Mouse (Mus musculus): ENCODE data around the gene Fhl1.

Gene Fhl1

GRCm38 (mm10) chrX:56731306-56732201 lies at the start of gene Fhl1:
Gene Fhl1 (plus strand): TSS chrX:56731787.
- peak; percentile 83 for DNase-seq

DNA sequence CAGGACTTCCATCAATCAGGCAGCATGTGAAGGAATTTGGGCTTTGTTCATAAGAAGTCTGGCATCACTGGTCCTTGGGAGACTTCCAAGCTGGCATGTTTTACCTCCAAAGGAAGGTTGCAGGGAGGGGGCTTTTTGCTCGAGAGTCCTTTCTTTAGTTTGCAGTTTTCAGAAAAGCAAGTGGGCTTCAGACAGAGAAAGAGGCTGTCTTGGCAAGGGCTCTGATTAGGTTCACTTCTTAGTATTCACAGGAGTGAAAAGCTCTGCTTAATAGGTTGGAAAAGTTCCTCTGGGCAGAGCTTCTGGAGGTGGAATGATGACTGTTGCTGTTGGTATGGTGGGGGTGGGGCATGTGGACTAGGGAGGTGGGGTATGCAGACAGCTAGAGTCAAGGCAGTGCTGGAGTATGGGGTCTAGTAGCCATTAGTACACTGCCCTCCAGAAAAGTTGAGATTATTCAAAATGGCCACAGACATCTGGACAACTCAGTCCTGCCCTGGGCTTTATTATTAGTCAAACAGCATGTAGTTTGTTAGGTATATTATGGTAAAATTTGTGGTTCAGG lies 49.3 kb upstream of the Fhl1 start:
- DNase-seq: no peak

DNA sequence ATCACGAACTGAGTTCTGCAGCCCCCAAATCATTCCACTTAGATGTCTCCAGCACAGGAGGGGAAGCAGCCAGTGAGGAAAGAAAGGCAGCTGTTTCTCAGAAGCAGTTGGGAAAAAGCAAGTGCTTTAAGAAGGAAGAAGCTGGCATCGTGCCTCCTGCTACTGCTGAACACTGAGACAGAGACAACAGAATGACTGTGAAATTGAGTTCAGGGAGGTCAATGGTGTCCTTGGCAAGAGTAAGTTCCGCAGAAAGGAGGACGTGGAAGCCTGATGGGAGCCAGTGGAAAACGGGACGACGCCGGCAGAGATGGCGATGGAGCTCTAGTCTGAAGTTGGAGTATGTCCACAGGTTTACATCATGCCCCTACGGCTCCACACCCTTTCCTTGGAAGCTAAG lies 48.1 kb upstream of the Fhl1 start:
- peak; percentile 65 for DNase-seq

DNA sequence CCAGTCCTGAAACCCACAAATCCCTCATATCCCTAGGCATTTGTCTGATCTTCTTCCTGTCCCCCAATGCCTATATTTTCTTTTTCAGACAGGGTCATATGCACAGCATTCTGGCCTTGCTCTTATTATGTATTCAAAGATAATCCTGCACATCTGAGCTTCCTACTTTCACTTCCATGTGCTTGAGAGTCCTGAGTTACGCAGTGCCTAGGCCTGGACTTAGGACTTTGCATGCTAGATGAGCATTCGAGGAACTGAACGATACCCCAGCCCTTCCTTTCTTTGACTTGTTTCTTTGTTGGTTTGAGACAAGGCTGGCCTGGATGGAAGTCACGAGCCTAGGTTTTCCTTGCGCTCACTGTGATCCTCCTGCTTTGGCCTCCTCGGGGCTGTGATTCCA lies 39.0 kb upstream of the Fhl1 start:
- no peak for DNase-seq

DNA sequence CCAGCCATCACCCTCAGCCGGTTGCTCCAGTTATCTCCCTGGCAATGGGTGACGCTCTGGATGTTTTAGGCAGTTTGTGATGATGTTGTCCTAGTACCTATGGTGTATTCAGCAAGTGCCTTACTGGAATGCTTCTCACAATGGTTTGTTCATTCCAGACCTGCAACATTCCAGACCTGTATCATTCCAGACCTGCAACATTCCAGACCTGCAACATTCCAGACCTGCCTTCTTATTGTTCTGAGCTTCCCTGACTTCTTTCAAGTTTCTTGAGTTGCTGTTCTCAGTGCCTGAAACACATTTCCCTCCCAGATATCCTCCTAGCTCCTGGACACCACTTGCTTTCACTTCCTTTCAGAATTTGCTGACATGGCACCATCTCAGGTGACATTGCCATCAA lies 37.0 kb upstream of the Fhl1 start:
- DNase-seq: no peak

DNA sequence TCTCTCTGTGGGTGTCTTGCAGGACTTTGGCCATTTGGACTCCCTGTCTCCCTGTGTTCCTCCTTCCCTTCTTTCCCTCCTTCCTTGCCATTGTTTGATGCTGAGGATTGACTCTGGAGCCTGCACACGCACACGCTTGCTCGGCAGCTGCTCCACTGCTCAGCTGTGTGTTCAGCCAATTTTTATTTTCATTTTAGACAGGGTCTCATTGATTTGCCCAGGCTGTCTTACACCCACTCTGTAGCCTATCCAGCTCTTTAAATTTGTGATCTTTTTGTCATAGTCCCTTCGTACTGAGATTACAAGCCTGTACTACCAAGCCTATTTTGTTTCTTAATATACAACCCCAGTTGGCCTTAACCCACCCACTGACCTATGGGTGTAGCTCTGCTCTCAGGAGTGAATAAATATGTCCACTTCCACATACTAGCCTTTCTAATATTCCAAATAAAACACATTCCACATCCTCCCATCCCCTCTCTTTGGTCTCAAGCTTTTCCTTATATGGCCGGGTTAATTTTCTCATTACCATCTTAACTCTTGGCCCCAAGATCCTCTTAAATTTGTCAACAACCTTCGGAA lies 34.3 kb upstream of the Fhl1 start:
- peak; percentile 35 for DNase-seq

DNA sequence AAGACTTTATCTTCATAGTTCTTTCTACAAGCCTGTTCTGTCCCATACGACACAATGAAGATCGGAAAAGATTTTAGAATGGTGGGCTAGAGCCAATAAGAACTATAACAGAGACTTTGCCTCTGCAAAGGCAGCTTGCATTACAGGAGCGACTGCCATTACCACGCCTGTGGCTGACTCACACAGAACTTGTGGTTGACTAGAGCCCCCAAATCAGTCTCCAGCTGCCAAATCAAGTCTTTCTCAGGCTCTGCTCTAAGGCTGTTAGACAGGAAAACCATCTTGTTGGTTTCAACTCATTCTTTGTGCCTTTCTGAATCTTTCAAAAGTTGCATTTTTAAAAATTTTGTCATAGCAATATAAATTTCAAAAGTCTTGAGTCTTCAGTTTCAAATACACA lies 33.7 kb upstream of the Fhl1 start:
- DNase-seq: peak; percentile 9

GRCm38 (mm10) chrX:56701261-56701660 lies 30.3 kb upstream of the Fhl1 start:
- DNase-seq: no peak

DNA sequence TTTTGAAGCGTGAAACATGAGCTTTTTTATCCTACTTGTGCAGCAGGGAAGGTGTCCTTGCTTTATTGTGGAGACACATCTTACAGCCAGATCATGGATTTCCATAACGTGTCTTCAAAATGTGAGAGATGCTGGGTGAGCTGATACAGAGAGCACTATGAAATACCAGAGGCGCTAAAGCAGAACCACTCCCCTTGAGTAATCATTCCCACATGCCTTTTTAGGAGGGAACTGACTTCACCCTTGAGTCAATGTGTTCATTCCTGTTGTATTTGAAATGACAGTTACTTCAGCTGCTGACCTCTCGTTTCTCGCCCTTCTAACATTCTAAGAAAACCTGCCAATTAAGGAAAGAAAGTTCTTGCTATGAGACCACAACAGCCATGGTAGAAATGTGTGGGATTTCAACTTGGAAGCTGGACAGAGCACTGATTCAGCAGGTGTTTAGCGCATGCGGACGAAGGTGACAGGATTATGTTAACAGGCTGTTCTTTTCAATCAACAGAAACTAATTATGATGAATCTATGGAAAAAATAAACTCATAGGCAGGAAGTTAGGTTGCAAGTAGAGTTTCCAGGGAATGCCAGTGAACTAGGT lies 27.5 kb upstream of the Fhl1 start:
- peak; percentile 2 for DNase-seq

- DNase-seq: peak; percentile 3
These were observed 22.8 kb upstream of the Fhl1 start for GRCm38 (mm10) chrX:56708592-56709370.

DNA sequence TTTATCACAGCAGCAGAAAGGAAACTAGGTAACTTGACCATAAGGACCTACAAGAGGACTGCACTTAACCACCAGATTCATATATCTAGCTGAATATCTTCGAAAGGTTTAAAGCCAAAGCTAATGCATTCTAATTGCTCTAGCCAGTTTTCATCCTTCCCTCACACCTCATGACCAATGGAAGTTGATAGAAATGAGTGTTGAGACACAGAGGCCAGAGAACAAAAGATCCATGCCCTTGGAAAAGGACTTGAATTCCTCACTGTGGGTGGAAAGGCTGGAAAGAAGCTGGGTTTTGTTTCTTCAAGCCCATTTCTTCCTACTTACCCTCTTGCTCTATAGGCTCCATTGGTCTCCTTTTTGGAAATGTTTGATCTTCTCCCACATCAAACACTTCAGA lies 21.1 kb upstream of the Fhl1 start:
- peak; percentile 4 for DNase-seq

DNA sequence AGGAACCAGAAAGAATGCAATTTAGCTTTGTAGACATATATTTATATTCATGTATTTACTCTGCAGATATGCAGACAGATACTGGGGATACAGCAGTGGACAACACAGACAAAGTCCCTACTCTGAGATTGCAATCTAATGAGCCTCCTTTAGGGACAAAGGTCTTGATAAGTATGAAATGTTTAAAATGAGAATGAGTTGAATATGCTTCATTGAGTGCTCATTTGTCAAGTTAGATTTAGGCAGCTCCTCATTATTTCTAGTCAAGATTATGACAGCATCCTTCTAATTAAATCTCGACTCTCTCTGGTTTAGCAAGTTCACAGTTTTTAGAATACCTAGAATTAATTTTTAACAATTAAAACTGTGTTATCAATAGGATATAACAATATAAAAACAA lies 18.9 kb upstream of the Fhl1 start:
- no peak for DNase-seq

GRCm38 (mm10) chrX:56722559-56722958 lies 9.0 kb upstream of the Fhl1 start:
- DNase-seq: no peak

GRCm38 (mm10) chrX:56728507-56728906 lies 3.1 kb upstream of the Fhl1 start:
- no peak for DNase-seq

DNA sequence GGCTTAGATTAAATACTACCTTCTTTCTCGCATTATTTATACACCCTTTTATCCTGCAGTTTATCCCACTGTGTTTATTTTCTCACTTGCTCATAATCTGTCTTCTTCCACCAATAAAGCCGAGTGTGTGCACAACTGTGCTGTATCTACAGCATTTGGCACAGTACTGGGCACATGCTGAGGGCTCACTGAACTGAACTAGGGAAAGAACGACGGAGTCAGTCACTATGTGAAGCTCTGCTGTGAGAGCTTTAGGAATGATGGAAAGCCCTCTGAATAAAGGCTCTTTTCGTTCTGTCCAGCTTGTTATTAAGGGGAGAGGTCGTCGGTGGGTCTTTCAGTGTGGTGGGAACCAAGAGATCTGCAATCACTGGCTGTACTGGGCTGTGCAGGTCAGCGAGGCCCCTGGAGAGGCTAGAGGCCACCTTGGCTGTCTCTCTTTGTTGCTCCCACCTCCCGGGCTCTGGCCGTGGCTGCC lies 720 bp upstream of the Fhl1 start:
- DNase-seq: no peak

DNA sequence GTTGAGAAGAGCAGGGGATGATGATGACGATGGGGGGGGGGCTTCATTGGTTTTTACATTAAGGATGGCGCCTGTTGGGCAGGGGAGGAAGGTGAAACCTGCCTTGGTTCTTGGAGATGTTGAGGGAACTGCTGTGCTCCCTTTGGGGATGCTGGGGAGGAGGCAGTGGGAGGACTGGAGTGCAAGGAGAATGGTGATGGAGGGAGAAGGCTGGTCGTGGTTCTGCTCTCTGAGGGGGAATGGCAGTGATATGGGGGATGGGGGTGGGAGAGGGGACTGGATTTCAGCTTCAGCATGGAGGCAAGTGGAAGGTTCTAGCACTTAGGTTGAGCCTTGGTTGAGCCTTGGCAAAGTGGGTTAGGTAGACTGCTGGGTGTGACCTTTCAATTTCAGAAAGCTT lies 814 bp downstream of the Fhl1 start:
- no peak for DNase-seq

DNA sequence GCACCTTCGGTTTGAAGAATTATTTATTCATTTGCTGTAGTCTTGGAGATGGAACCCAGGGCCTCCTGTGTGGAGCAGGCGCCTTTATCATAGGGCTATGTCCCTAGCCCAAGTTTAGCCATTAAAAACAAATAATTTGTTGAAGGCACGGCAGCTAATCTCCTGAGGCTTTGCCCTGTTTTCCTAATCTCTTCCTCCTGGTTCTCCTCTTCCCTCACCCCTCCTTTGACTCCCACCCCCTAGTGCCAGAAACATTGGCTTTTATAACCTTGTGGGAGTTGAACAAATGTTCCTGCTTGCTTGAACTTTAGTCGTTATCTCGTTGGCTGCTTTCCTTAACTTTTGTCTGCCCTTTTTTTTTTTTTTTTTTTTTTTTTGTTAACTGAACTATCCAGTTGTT lies 2.8 kb downstream of the Fhl1 start:
- DNase-seq: no peak

- DNase-seq: no peak
These were observed 4.6 kb downstream of the Fhl1 start for GRCm38 (mm10) chrX:56736226-56736625.

DNA sequence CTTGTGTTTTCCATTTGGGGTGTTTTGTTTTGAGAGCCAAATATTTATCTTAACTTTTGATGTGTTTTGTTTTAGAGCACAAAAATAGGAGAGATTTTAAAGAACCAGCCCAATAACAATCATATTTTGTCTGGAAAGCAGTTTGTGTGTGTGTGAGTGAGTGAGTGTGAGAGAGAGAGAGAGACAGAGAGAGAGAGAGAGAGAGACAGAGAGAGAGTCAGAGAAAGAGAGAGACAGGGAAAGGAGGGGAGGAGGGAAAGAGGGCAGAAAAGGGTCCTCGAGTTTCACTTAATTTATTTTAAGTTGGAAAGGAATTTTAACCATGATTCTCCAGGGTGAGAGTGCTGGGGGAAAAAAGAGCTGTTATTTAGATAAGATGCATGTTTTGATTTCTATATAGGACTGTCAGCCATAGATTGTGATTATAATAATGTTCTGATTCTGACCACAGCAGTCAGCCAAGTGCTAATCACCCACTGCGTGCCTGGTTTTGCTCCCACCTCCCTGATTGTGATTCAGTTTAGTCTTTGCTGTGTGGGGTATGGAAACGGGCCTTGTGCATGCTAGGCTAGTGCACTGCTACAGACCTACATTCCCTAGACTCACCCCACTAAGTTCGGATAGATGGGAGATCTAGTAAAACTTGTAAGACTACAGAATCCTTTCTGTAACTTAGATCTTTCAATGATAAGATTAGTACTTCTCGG lies 6.4 kb downstream of the Fhl1 start:
- no peak for DNase-seq

DNA sequence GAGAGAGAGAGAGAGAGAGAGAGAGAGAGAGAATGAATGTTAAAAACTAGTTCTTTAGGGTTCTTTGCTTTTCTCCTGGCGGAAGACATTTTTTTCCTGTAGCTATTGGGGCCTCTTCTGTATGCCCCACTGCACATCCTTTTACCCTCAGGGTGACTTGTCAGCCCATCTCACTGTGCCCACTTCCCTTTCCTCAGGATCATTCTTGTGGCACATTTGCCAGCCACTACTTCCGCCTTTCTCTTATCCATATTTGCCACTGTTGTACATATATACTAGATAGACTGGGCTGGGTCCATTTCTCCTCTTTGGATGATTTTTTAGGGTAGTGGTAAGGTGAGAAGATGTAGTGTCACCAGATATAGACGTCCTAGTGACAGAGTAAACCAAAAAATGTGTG lies 9.8 kb downstream of the Fhl1 start:
- no peak for DNase-seq

GRCm38 (mm10) chrX:56751536-56751935 lies 19.9 kb downstream of the Fhl1 start:
- DNase-seq: no peak

- DNase-seq: no peak
These were observed 20.6 kb downstream of the Fhl1 start for GRCm38 (mm10) chrX:56752144-56752543.

Data from lung, postnatal 10 days (tissue).